Mouse (Mus musculus) bone marrow macrophage, adult 2 months (primary cell): ENCODE measurements around the gene Eif2s2.

Experiments
- CTCF ChIP-seq: IDR thresholded peaks from 2 replicates; pipeline ENCODE4 v1.5.1; 2012; ENCODE audit warnings: low read depth, mild to moderate bottlenecking, low read length, moderate library complexity
- POLR2A ChIP-seq: IDR thresholded peaks from 2 replicates; pipeline ENCODE4 v1.6.1; 2012; ENCODE audit warnings: mild to moderate bottlenecking, low read depth, low read length, borderline replicate concordance

GRCm38 (mm10) chr2:154855383-154855782 is 37.4 kb downstream of the Eif2s2 start:
- TF ChIP-seq POLR2A (no peak), CTCF (no peak)
